Mouse (Mus musculus): ENCODE measurements around the gene Abt1. TPM values are rescaled to one million over a fixed set of nuclear protein-coding genes. Genes with fewer than 3 reads are reported as not detected.

Abt1 gene
- polyA plus RNA-seq, 1 experiment from 2014 or later: 8.1 TPM

- H3K9ac ChIP-seq: peak overlapping the region; percentile 68
- H3K4me1 ChIP-seq (replicated peaks): peaks cover 11% of the 10 kb centered on the region
- H3K4me3 ChIP-seq: peak overlapping the region; percentile 55
- H3K27ac ChIP-seq: peak overlapping the region; percentile 82
- WGBS: under 1% methylated on average over 32 of the region's 32 CpGs
- H3K27me3 ChIP-seq: no peaks in the 10 kb centered on the region
- H3K36me3 ChIP-seq: no peaks in the 10 kb centered on the region
- ATAC-seq (replicated peaks; ENCODE audit: insufficient number of reproducible peaks, insufficient read depth, low FRiP score, low read depth): no peak
- no peaks in the 10 kb centered on the region for H3K9me3 ChIP-seq (replicated peaks)
- peak overlapping the region; percentile 65 for H3K4me2 ChIP-seq
These were observed 13.5 kb upstream of the Abt1 start for GRCm38 (mm10) chr13:23436861-23437822.

- H3K4me3 ChIP-seq: peak overlapping the region; percentile 48
- no peaks in the 10 kb centered on the region for H3K27me3 ChIP-seq
- H3K4me1 ChIP-seq (replicated peaks): peaks cover 11% of the 10 kb centered on the region
- H3K36me3 ChIP-seq: no peaks in the 10 kb centered on the region
- no peak overlapping the region for H3K27ac ChIP-seq
- ATAC-seq (replicated peaks; ENCODE audit: insufficient number of reproducible peaks, insufficient read depth, low FRiP score, low read depth): no peak
- H3K9me3 ChIP-seq (replicated peaks): no peaks in the 10 kb centered on the region
- 1% methylated on average over 11 of the region's 11 CpGs for WGBS
- peak overlapping the region; percentile 65 for H3K4me2 ChIP-seq
- H3K9ac ChIP-seq: no peak overlapping the region
These were observed 12.6 kb upstream of the Abt1 start for GRCm38 (mm10) chr13:23436231-23436661.

- no peak for ATAC-seq (replicated peaks; ENCODE audit: insufficient number of reproducible peaks, insufficient read depth, low FRiP score, low read depth)
- Histone ChIP-seq H3K36me3 (no peaks in the 10 kb centered on the region), H3K4me3 (peak overlapping the region; percentile 48), H3K9me3 (replicated peaks) (no peaks in the 10 kb centered on the region), H3K4me2 (peak overlapping the region; percentile 65), H3K27ac (peak overlapping the region; percentile 29), H3K27me3 (no peaks in the 10 kb centered on the region), H3K4me1 (replicated peaks) (peaks cover 11% of the 10 kb centered on the region), H3K9ac (peak overlapping the region; percentile 48)
- 1% methylated on average over 12 of the region's 12 CpGs for WGBS
These were observed 12.0 kb upstream of the Abt1 start for GRCm38 (mm10) chr13:23435676-23436075.

GRCm38 (mm10) chr13:23435241-23435640 lies 11.6 kb upstream of the Abt1 start:
- Histone ChIP-seq H3K27me3 (no peaks in the 10 kb centered on the region), H3K4me2 (peak overlapping the region; percentile 65), H3K4me1 (replicated peaks) (peaks cover 11% of the 10 kb centered on the region), H3K36me3 (no peaks in the 10 kb centered on the region), H3K27ac (peak overlapping the region; percentile 29), H3K9ac (peak overlapping the region; percentile 13; the same call in 1 of the 2 replicates), H3K9me3 (replicated peaks) (no peaks in the 10 kb centered on the region), H3K4me3 (peak overlapping the region; percentile 48)
- 17% methylated on average over 4 of the region's 4 CpGs for WGBS
- ATAC-seq (replicated peaks; ENCODE audit: insufficient number of reproducible peaks, insufficient read depth, low FRiP score, low read depth): no peak

GRCm38 (mm10) chr13:23434426-23434825 lies 10.8 kb upstream of the Abt1 start:
- H3K9ac ChIP-seq: no peak overlapping the region
- H3K4me3 ChIP-seq: peak overlapping the region; percentile 4; the same call in 1 of the 2 replicates
- H3K4me2 ChIP-seq: peak overlapping the region; percentile 65; the same call in 1 of the 2 replicates
- no peaks in the 10 kb centered on the region for H3K9me3 ChIP-seq (replicated peaks)
- H3K27ac ChIP-seq: no peak overlapping the region
- H3K36me3 ChIP-seq: no peaks in the 10 kb centered on the region
- ATAC-seq (replicated peaks; ENCODE audit: insufficient number of reproducible peaks, insufficient read depth, low FRiP score, low read depth): no peak
- peaks cover 16% of the 10 kb centered on the region for H3K4me1 ChIP-seq (replicated peaks)
- 23% methylated on average over 7 of the region's 7 CpGs for WGBS
- no peaks in the 10 kb centered on the region for H3K27me3 ChIP-seq

- no peak for ATAC-seq (replicated peaks; ENCODE audit: insufficient number of reproducible peaks, insufficient read depth, low FRiP score, low read depth)
- peak overlapping the region; percentile 65 for H3K4me2 ChIP-seq
- no peak overlapping the region for H3K9ac ChIP-seq
- H3K9me3 ChIP-seq (replicated peaks): no peaks in the 10 kb centered on the region
- no peak overlapping the region for H3K4me3 ChIP-seq
- peaks cover 19% of the 10 kb centered on the region for H3K4me1 ChIP-seq (replicated peaks)
- H3K27me3 ChIP-seq: no peaks in the 10 kb centered on the region
- WGBS: 61% methylated on average over 5 of the region's 5 CpGs
- H3K27ac ChIP-seq: no peak overlapping the region
- H3K36me3 ChIP-seq: no peaks in the 10 kb centered on the region
These were observed 10.1 kb upstream of the Abt1 start for GRCm38 (mm10) chr13:23433801-23434200.

- 10% methylated on average over 5 of the region's 5 CpGs for WGBS
- H3K9me3 ChIP-seq (replicated peaks): no peaks in the 10 kb centered on the region
- peaks cover 19% of the 10 kb centered on the region for H3K4me1 ChIP-seq (replicated peaks)
- peak overlapping the region; percentile 22; the same call in 1 of the 2 replicates for H3K9ac ChIP-seq
- H3K27me3 ChIP-seq: no peaks in the 10 kb centered on the region
- peak overlapping the region; percentile 65 for H3K4me2 ChIP-seq
- H3K4me3 ChIP-seq: peak overlapping the region; percentile 60
- no peak for ATAC-seq (replicated peaks; ENCODE audit: insufficient number of reproducible peaks, insufficient read depth, low FRiP score, low read depth)
- H3K27ac ChIP-seq: peak overlapping the region; percentile 94
- H3K36me3 ChIP-seq: no peaks in the 10 kb centered on the region
These were observed 9.5 kb upstream of the Abt1 start for GRCm38 (mm10) chr13:23433206-23433605.

- WGBS: under 1% methylated on average over 28 of the region's 28 CpGs
- peak; percentile 92 for ATAC-seq (replicated peaks; ENCODE audit: insufficient number of reproducible peaks, insufficient read depth, low FRiP score, low read depth)
These were observed 9.0 kb upstream of the Abt1 start for GRCm38 (mm10) chr13:23432562-23433201.

GRCm38 (mm10) chr13:23431351-23431771 lies 7.7 kb upstream of the Abt1 start:
- WGBS: under 1% methylated on average over 15 of the region's 15 CpGs
- peak; percentile 56 for ATAC-seq (replicated peaks; ENCODE audit: insufficient number of reproducible peaks, insufficient read depth, low FRiP score, low read depth)
- H3K36me3 ChIP-seq: no peaks in the 10 kb centered on the region
- no peaks in the 10 kb centered on the region for H3K27me3 ChIP-seq
- peak overlapping the region; percentile 65 for H3K4me2 ChIP-seq
- peaks cover 24% of the 10 kb centered on the region for H3K4me1 ChIP-seq (replicated peaks)
- peak overlapping the region; percentile 60 for H3K4me3 ChIP-seq
- peak overlapping the region; percentile 94 for H3K27ac ChIP-seq
- H3K9ac ChIP-seq: peak overlapping the region; percentile 60
- H3K9me3 ChIP-seq (replicated peaks): no peaks in the 10 kb centered on the region

More at GRCm38 (mm10) chr13:23432562-23433201, 9.0 kb upstream of the Abt1 start:
- H3K4me3 ChIP-seq: peak overlapping the region; percentile 60
- peak overlapping the region; percentile 94 for H3K27ac ChIP-seq
- no peaks in the 10 kb centered on the region for H3K9me3 ChIP-seq (replicated peaks)
- no peaks in the 10 kb centered on the region for H3K36me3 ChIP-seq
- peak overlapping the region; percentile 60 for H3K9ac ChIP-seq
- peaks cover 19% of the 10 kb centered on the region for H3K4me1 ChIP-seq (replicated peaks)
- no peaks in the 10 kb centered on the region for H3K27me3 ChIP-seq
- peak overlapping the region; percentile 65 for H3K4me2 ChIP-seq

GRCm38 (mm10) chr13:23430734-23431133 lies 7.1 kb upstream of the Abt1 start:
- Histone ChIP-seq H3K4me3 (peak overlapping the region; percentile 60), H3K4me1 (replicated peaks) (peaks cover 24% of the 10 kb centered on the region), H3K9ac (peak overlapping the region; percentile 54), H3K4me2 (peak overlapping the region; percentile 65), H3K9me3 (replicated peaks) (no peaks in the 10 kb centered on the region), H3K27ac (peak overlapping the region; percentile 94), H3K27me3 (no peaks in the 10 kb centered on the region), H3K36me3 (no peaks in the 10 kb centered on the region)
- ATAC-seq (replicated peaks; ENCODE audit: insufficient number of reproducible peaks, insufficient read depth, low FRiP score, low read depth): peak; percentile 65
- WGBS: 0% methylated on average over 17 of the region's 17 CpGs

GRCm38 (mm10) chr13:23429771-23430380 lies 6.2 kb upstream of the Abt1 start:
- 29% methylated on average over 10 of the region's 10 CpGs for WGBS
- Histone ChIP-seq H3K27ac (peak overlapping the region; percentile 94), H3K27me3 (no peaks in the 10 kb centered on the region)

More at GRCm38 (mm10) chr13:23429771-23430380, 6.2 kb upstream of the Abt1 start:
- Histone ChIP-seq H3K4me3 (peak overlapping the region; percentile 60), H3K4me2 (peak overlapping the region; percentile 65), H3K4me1 (replicated peaks) (peaks cover 24% of the 10 kb centered on the region), H3K9ac (peak overlapping the region; percentile 54), H3K9me3 (replicated peaks) (no peaks in the 10 kb centered on the region), H3K36me3 (no peaks in the 10 kb centered on the region)
- ATAC-seq (replicated peaks; ENCODE audit: insufficient number of reproducible peaks, insufficient read depth, low FRiP score, low read depth): no peak
